Mouse (Mus musculus): Measurements from ENCODE around the gene Cul5. TPM values are rescaled to one million over a fixed set of nuclear protein-coding genes. Genes with fewer than 3 reads are reported as not detected.

The Cul5 gene
- polyA plus RNA-seq, 2 experiments = 3.8 to 12.8 TPM

GRCm38 (mm10) chr9:53575721-53576120, 94.1 kb downstream of the Cul5 start:
- no peak overlapping the region for H3K27ac ChIP-seq
- no peaks in the 10 kb centered on the region; a peak in 1 of 4 replicates for H3K4me1 ChIP-seq (replicated peaks; ENCODE audit: control insufficient read depth in 2 of 2, insufficient read depth in 2 of 2, low read length in 1 of 2)
- peaks cover 28% of the 10 kb centered on the region for H3K36me3 ChIP-seq (replicated peaks; ENCODE audit: control insufficient read depth, insufficient read depth, low read depth)
- 76% methylated on average over 5 of the region's 5 CpGs for WGBS (ENCODE audit: insufficient replicate concordance)
- DNase-seq (ENCODE audit: low read depth in 3 of 3, low spot score in 3 of 3) (no peak), ATAC-seq (ENCODE audit: insufficient read depth) (no peak)
- H3K4me3 ChIP-seq (ENCODE audit: insufficient read depth in 1 of 2, low read depth in 2 of 2, low read length in 2 of 2) = no peak overlapping the region
- no peak overlapping the region for H3K9ac ChIP-seq (replicated peaks)
- TF ChIP-seq CTCF (IDR thresholded peaks at IDR 0.05; ENCODE audit: low read depth) = no peak
- no peak for TF ChIP-seq EP300 (IDR thresholded peaks at IDR 0.05; ENCODE audit: low read depth)
- H3K4me2 ChIP-seq (ENCODE audit: low read depth) = no peak overlapping the region
- H3K9me3 ChIP-seq (ENCODE audit: control insufficient read depth, low read length) = no peaks in the 10 kb centered on the region
- H3K27me3 ChIP-seq (ENCODE audit: control insufficient read depth, insufficient read depth, low read length) = no peaks in the 10 kb centered on the region

DNA sequence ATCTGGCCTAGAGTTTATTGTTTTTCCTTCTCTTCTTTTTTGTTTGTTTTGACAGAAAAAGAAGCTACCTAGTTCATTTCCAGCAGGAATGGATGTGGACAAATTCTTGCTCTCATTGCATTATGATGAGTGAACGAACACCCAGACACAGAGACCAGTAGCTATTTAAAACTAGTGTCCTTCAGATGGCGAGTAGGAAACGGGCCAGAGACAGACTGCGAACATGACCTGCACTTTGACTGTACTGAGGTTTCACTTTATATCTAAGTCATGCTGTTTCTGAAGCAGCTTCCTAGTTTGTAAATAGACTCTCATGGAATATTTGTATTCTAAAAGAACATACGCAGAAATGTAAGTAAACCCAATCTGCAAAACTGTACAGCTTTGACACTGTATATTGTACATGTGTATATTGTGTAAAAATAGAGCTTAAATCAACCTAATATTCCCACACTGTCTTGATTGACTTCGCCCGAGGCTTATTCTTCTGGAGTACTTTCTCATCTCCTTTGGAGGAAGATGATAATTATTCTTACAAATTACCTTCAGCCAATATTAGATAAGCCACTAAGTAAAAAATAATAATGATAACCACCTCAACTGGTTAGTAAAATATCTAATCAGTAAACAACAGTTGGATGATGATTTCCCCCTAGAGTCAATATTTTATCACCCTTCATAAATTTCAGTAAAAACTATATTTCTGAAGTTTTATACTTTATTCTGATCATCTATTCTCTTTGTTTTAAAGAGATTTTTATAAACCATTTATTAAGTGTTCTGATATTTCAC, 97.1 kb downstream of the Cul5 start:
- 69% methylated on average over 7 of the region's 7 CpGs for WGBS (ENCODE audit: insufficient replicate concordance)
- no peaks in the 10 kb centered on the region; a peak in 1 of 4 replicates for H3K4me1 ChIP-seq (replicated peaks; ENCODE audit: control insufficient read depth in 2 of 2, insufficient read depth in 2 of 2, low read length in 1 of 2)
- H3K36me3 ChIP-seq (replicated peaks; ENCODE audit: control insufficient read depth, insufficient read depth, low read depth) = peaks cover 44% of the 10 kb centered on the region
- no peaks in the 10 kb centered on the region for H3K27me3 ChIP-seq (ENCODE audit: control insufficient read depth, insufficient read depth, low read length)
- no peak overlapping the region for H3K4me3 ChIP-seq (ENCODE audit: insufficient read depth in 1 of 2, low read depth in 2 of 2, low read length in 2 of 2)
- TF ChIP-seq EP300 (IDR thresholded peaks at IDR 0.05; ENCODE audit: low read depth) (no peak), CTCF (IDR thresholded peaks at IDR 0.05; ENCODE audit: low read depth) (no peak)
- DNase-seq (ENCODE audit: low read depth in 3 of 3, low spot score in 3 of 3) (no peak), ATAC-seq (ENCODE audit: insufficient read depth) (no peak)
- H3K4me2 ChIP-seq (ENCODE audit: low read depth) = no peak overlapping the region
- H3K9ac ChIP-seq (replicated peaks) = no peak overlapping the region
- H3K9me3 ChIP-seq (ENCODE audit: control insufficient read depth, low read length) = no peaks in the 10 kb centered on the region
- no peak overlapping the region for H3K27ac ChIP-seq

- no peak overlapping the region for H3K27ac ChIP-seq
- H3K27me3 ChIP-seq (ENCODE audit: control insufficient read depth, insufficient read depth, low read length) = no peaks in the 10 kb centered on the region
- DNase-seq (ENCODE audit: low read depth in 3 of 3, low spot score in 3 of 3) (no peak), ATAC-seq (ENCODE audit: insufficient read depth) (no peak)
- no peaks in the 10 kb centered on the region for H3K9me3 ChIP-seq (ENCODE audit: control insufficient read depth, low read length)
- H3K4me3 ChIP-seq (ENCODE audit: insufficient read depth in 1 of 2, low read depth in 2 of 2, low read length in 2 of 2) = no peak overlapping the region
- no peak overlapping the region for H3K4me2 ChIP-seq (ENCODE audit: low read depth)
- H3K9ac ChIP-seq (replicated peaks) = no peak overlapping the region
- no peak for TF ChIP-seq EP300 (IDR thresholded peaks at IDR 0.05; ENCODE audit: low read depth)
- no peak for TF ChIP-seq CTCF (IDR thresholded peaks at IDR 0.05; ENCODE audit: low read depth)
- H3K4me1 ChIP-seq (replicated peaks; ENCODE audit: control insufficient read depth in 2 of 2, insufficient read depth in 2 of 2, low read length in 1 of 2) = no peaks in the 10 kb centered on the region; a peak in 1 of 4 replicates
- H3K36me3 ChIP-seq (replicated peaks; ENCODE audit: control insufficient read depth, insufficient read depth, low read depth) = peaks cover 56% of the 10 kb centered on the region
- 90% methylated on average over 6 of the region's 6 CpGs for WGBS (ENCODE audit: insufficient replicate concordance)
Measured at GRCm38 (mm10) chr9:53570662-53571061, 99.2 kb downstream of the Cul5 start.

Other genes with a start within 250 kb of the Cul5 start
- 2.7 and 3.7 TPM in 2 replicates for gene Atm, start 133.3 kb downstream of the Cul5 start, polyA plus RNA-seq (2012; rRNA removed)
- 3.5 and 4.0 TPM in 2 replicates for gene Atm, start 133.3 kb downstream of the Cul5 start, polyA plus RNA-seq (2014; fragmentation: Nextera tagmentation; extraction: Ambion mirVana)
- 3.7 and 5.1 TPM in 2 replicates for gene Npat, start 133.0 kb downstream of the Cul5 start, polyA plus RNA-seq (2012; rRNA removed)
- gene Npat, start 133.0 kb downstream of the Cul5 start, polyA plus RNA-seq (2014; fragmentation: Nextera tagmentation; extraction: Ambion mirVana) = 10.3 and 10.4 TPM in 2 replicates
- gene Acat1, start 59.6 kb downstream of the Cul5 start, polyA plus RNA-seq (2012; rRNA removed) = 31.8 and 52.8 TPM in 2 replicates
- gene Acat1, start 59.6 kb downstream of the Cul5 start, polyA plus RNA-seq (2014; fragmentation: Nextera tagmentation; extraction: Ambion mirVana) = 87.4 and 97.3 TPM in 2 replicates
- 0.26 and 0.31 TPM in 2 replicates for gene Rab39, start 36.2 kb upstream of the Cul5 start, polyA plus RNA-seq (2012; rRNA removed)
- 0.51 and 0.62 TPM in 2 replicates for gene Rab39, start 36.2 kb upstream of the Cul5 start, polyA plus RNA-seq (2014; fragmentation: Nextera tagmentation; extraction: Ambion mirVana)
- 0.15 and 0.26 TPM in 2 replicates for gene Slc35f2, start 101.5 kb upstream of the Cul5 start, polyA plus RNA-seq (2012; rRNA removed)
- gene Slc35f2, start 101.5 kb upstream of the Cul5 start, polyA plus RNA-seq (2014; fragmentation: Nextera tagmentation; extraction: Ambion mirVana) = 0.14 and 0.24 TPM in 2 replicates
- not detected in 2 replicates for gene Sln, start 180.2 kb upstream of the Cul5 start, polyA plus RNA-seq (2012; rRNA removed)
- 0.10 TPM in 1 of 2 replicates, not detected in the other for gene Sln, start 180.2 kb upstream of the Cul5 start, polyA plus RNA-seq (2014; fragmentation: Nextera tagmentation; extraction: Ambion mirVana)

All from liver, embryonic 14.5 days (tissue).